Mouse (Mus musculus) cerebellum, postnatal 4 days (tissue): ENCODE data around the gene Dnah2.
"Not testable (repeated sequence)": the region's sequence is repeated elsewhere in the genome, so short reads cannot be mapped to it uniquely, and the experiment has no call there.

Experiments used
- DNase-seq, 2 experiments: peaks; one replicate each; pipeline ENCODE4 v3.0.0; 2022; ENCODE audit warnings: low spot score in 2 of 2, mixed read lengths in 1 of 2

Dnah2 gene

DNA sequence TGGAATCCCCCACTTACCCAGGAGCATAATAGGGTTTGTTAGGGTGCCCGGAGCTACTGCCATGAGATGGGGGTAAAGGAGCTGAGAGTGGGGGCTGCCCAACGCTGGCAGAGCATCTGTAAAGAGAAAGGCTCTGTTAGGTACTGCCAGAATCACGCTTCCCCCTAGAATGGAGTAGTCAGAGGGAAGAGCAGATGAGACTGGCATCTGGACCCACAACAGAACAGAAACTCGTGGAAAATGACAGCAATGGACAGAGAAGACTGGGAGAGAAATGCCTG, 141.2 kb downstream of the Dnah2 start:
- no peak for DNase-seq

DNA sequence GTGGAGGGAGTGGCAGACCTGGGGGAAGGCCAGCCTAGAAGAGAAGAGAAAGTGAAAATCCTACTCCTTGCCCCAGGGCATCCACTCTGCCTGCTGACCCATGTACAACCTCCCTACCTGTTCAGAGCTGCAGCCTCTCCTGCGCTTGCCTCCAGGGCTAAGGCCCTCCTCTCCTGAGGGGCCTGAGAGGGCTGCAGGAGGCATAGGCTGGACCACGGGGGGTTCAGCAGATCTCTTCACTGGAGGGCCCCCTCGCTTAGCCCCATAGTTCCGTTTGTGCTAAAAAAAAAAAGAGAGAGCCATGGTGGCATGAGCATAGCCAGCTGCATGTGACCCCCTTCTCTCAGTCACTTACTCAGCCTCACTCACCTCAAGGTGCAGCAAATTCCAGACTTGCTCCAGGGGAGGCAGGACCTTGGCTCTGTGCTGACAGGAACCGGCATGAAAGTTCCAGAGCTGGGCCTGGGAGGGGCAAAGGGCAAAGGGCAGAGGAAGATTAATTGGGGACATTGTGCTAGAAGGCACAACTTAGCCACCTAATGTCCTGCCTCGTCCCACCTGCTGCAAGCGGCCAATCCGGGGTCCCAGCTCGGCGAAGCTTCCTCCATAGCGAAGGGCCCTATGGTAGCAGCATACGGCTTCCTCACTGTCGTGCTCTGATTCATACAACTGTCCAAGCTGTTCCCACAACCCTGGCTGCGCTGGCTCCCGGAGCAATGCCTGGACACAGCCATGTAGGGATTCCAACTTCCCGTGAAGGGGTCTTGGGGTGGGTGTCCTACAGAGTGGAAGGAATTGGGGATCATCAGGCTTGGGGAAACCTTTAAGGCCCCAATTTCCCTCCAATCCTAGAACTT, 141.8 kb downstream of the Dnah2 start:
- DNase-seq: no peak

- no peak for DNase-seq
Measured at GRCm38 (mm10) chr11:69406282-69406681, 142.6 kb downstream of the Dnah2 start.

DNA sequence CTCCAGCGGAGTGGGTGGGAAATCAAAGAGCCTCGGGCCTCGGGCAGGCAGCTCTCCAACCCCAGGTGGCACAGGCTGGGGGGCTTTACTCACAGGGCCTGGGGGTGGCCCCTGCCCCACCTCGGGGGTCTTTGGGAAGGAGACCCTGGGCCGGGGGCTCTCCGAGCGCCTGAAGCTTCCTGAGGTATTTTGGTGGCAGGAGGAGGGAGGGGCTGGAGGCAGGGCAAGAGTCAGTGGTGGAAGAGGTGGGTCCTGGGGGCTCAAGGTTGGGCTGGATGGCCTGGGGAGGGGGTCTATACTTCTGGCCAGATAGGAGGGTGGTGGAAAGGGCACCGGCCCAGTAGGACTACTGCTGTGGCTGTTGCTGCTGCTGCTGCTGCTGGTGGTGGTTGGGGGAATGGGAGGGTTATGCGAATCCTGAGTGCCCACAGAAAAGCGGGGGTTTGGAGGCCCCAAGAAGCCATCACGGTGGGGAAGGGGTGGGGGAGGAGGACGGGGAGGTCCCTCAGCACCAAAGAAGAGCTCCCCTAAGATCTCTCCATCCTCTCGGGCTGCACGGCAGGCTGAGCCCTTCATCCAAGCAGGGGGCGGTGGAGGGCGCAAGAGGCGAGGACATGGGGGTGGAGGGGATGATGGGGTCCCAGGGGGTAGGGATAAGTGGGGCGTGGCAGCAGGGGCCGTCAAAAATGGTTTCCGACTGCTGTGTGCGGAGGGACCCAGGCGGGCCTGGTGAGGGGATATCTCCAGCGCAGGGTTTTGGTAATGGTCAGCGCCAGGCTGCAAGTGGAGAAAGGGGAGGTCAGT, 143.3 kb downstream of the Dnah2 start:
- no peak for DNase-seq

DNA sequence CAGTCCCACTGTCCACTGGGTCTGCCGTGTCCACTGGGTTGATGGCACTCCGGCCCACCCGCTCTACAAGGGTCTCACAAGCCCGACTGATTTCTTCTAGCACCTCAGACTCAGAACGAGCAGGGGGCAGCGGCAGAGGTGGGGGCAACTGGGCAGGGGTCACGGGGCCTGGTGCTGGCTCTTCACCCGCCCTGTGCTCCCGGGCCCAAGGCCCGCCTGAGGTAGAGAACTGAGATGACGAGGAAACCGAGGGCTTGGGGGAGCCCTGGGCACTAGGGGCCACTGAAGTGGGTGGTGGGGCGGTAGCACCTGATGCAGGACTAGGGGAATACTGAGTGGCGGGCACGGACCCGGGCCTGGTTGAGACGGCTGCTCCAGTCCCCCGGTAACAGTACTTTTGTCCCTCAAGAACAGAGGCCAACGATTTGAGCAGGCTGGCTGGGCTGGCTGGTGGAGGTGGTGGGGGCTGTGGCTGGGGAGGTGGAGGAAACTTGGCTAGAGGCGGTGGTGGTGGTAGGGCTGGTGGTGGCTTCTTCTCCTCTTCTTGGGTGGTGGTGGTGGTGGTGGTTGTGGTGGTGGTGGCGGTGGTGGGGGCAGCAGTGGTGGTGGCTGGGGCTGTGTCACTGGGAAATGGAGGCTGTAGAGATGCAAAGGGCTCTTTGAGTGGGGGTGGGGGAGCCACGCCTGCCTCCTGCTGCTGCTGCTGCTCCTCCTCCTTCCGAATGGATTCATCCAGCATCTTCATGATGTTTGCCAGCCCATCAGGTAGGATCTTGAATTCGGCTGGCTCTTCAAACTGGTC, 144.1 kb downstream of the Dnah2 start:
- DNase-seq: no peak

DNA sequence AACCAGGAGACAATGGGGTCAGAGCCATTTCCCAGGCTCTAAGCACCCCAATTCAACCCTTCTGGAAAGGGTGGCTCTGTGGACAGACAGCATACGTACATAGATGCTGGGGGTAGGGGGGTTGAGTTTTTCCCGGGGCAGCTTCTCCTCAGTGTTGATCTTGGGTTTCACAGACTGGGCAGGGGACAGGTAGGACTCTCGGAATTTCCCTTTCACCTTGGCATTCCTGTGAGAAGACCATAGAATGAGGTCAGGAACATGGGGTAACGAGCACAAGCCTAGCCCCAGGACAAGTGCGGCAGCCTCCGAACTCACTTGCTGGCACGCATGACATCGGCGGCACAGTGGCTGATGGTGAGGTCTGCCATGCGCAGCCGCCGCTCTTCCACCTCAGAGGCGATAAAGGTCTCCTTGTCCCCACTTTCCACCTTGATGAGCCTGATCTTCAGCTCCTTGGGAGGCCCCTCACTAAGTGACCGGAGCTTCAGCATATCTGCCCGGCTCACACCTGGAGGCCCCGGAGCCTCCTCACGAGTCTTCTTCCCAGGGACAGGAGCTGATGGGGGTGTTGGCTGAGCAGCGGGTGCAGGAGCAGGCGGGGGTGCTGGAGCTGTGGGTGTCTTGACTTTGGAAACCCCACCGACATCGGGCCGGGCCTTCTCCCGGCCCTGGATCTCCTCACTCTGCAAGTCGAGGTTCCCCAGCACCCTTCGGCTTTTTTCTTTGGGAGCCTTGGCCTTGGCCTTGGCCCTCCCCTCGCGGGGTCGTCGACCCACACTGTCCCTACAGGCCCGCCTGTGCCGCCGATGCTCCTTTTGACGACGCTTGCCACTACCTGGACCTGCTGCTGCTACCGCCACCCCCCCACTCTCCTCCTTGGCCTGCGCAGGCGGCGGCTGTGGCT, 145.0 kb downstream of the Dnah2 start:
- no peak for DNase-seq

- DNase-seq: no peak
Measured at GRCm38 (mm10) chr11:69401987-69402386, 146.9 kb downstream of the Dnah2 start.

GRCm38 (mm10) chr11:69401210-69401637, 147.7 kb downstream of the Dnah2 start:
- DNase-seq: peak; percentile 63 to 84

DNA sequence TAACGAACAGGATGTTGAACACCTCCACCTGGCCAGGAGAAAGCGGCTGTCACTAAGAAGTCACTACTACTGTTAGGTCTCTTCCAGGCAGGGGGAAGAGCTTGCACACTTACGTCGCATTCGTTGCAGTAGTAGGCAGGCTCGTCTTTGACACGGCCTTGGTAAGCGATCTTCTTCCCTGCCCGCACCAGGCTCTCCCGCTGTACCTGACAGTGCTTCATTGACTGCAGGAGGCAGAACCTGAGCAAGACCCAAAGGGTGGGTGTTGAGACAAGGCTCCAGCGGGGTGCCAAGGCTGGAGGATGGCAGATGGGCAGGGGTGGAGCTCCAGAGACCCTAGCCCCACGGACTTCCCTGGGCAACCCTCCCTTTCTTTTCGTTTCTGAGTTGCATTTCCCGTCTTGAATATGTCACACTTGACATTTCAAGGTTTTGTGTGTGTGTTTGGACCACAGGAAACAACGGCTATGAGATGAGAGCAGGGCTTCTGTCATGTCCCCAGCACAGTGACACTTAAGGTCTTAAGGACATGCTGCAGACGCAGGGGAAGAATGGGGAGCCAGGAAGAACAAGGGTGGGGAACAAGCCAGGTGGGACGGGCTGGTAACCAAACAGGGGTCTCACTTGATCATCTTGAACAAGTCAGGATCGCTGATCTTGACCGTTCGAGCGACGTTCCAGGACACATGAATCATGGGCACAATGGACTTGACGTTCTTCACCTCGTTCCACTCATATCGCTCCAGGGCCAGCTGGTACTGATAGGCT, 148.6 kb downstream of the Dnah2 start:
- DNase-seq: no peak

DNA sequence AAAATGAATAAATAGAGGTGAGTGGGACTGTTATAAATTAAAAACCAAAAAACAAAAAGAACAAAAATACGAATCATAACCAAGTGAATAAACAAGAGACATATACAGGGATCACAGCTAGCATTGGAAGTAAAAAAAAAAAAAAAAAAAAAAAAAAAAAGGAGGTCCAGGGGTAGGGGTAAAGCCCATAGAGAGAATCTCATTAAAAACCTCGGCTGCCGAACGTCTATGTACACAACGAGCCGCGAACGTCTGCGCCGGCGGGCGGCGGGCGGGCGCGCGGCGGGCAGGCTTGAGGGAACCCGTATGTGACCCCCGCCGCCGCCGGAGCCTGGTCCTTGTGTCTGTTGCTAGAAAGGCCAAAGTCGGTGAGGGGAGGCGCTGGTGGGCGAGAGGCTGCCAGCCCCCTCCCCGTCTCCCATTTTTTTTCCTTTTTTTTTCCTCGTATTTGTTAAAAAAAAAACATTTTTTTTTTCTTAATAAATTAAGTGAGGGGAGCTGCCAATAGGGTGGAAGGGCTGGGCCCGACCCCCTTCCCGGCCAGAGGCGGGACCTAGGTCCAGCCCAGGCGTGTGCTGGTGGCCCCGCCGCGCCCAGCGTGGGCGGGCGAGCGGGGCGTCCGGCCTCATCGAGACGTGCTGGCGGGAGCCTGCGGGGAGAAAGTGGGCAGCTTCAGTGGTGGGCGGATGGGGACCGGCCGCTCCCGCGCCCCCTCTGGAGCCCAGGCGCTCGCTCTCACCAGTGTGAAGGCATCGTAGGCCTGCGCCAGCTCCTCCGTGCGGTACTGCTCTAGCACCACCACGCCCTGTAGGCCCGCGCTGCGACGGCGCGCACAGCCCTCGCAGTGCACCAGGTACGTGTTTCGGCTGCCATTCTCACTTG, 149.5 kb downstream of the Dnah2 start:
- peak in 1 of 2 experiments; percentile 26 for DNase-seq

DNA sequence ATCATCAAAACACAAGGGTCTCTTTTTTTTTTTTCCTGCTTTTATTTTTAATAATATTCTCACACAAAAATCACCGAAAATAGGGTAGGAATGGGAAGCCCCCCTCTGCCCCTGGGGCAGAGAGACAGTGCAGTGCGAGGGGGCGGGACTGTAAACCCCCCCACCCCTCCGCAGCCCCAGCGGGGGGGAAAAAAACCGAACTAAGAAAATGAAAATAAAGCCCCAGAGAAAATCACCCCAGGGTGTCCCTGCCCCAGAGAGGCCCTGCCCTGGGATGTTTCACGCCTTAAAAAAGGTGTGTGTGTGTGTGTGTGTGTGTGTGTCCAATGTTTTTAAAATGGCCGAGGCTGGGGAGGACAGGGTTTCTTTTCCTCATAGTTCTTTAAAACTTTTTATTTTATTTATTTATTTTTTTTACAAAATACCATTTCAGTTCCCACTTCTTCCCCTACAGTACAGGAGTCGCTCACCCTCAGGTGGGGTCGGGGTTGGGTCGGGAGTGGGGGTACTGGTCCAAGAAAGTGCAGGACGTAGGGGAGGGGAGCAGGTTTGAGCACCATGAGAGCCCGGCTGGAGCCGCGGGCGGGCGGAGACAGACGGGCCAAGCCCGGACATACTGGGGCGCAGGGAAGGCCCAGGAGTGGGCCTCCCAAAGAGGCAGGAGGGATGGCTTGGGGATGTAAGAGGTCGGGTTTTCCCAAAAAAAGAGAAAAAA, 150.3 kb downstream of the Dnah2 start:
- DNase-seq: no peak

- peak in 1 of 2 experiments; percentile 22 for DNase-seq
Measured at GRCm38 (mm10) chr11:69398059-69398458, 150.9 kb downstream of the Dnah2 start, which contains the start of gene Tmem88. Gene Tmem88 (minus strand): TSS chr11:69398234.

DNA sequence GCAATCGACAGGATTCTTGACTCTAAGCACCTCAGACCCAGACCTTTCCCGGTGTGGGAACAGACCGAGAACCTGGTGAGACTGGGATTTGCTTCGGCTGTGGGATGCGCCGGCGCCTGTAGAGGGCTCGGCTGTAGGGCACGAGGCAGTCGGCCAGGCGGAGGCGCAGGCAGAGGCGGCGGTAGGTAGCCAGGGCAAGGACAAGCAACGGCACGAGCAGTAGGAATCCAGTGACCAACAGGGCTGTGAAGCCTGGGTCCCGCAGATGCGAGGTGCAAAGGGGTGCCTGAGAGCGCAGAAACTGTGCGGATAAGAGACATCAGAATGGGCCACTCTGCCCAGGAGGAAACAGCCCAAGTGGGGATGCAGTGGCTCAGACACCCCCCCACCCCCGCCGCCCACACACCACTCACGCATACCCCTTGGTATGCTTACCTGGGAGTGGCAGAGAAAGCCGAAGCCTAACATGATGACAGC, 151.3 kb downstream of the Dnah2 start:
- peak in 1 of 2 experiments; percentile 19 for DNase-seq

- DNase-seq: no peak
Measured at GRCm38 (mm10) chr11:69396772-69397171, 152.1 kb downstream of the Dnah2 start.

DNA sequence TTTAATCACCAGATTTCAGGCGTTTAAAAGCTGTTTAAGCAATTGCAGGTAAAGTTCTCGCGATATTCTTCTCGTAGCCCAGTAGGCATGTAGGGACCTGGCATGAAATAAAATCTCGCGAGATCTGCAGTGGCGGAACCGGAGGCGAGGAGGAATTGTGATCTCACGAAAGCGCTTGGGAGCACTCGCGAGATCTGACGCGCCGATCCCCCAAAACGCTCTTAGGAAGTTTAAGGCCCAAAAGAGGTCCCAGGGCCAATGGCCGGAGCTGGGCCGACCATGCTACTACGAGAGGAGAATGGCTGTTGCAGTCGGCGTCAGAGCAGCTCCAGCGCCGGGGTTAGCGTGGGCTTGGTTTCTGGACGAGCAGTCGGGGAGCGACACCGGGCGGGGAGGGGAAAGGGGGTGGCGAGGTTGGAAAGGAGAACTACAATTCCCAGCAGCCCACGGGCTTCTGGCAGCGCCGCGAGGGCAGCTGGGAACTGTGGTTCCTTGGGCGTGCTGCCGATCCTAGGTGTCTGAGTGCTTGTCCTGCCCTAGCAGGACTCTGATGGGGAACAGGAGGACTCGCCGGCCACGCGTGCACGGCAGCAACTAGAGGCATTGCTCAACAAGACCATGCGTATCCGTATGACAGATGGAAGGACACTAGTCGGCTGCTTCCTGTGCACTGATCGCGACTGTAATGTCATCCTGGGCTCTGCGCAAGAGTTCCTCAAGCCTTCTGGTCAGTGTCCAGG, 153.1 kb downstream of the Dnah2 start:
- peak in 1 of 2 experiments; percentile 91 for DNase-seq

DNA sequence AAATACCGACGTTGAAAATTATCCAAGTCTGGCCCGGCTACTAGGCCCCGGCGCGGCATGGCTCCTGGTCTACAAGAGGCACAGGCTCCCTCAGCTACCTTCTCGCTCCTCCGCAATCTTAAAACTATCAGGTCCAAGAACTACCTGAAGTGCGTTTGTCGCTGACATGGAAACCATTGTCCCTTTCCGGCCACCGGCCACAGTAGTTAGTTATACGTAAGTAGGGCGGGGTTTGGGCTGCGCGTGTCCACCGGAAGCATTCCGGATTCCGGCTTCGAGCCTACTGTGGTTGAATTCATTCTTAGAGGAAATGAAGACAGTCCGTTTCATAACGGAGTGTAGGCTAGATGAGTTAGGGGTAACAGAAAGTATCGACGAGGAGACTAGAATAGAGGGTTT, 153.7 kb downstream of the Dnah2 start, which contains the start of the genes Naa38 and Cyb5d1:
Gene Naa38, plus strand, starts transcription at position 253 of the 399 bp plus-strand sequence.
Gene Cyb5d1, minus strand, starts transcription at position 397 of the 399 bp plus-strand sequence.
- peak; percentile 62 to 81 for DNase-seq

DNA sequence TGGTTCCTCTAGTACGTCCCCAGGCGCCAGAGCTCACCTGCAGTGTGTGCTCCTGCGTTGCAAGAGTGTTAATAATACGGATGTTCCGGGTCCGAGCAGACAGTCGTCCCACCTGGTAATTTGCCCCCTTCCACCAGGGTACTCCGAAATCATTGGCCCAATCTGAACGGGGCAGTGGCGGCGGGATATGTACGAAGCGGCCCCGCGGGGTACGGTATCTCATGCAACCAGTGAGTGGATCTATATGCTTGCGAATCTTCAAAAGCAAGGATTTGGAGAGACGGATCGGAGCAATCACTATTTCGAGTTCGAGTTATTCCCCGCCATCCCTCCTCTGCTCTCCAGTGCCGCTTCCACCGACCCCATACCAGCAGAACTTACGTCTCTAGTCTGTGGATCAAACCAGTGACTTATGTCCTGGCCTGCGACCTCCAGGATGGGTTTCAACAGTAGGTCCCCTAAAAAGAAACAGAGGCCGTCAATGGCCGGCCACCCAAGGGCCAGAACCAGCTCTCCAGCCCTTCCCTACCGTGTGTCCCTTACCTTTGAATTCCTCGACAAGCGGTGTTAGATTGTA, 154.2 kb downstream of the Dnah2 start:
- DNase-seq: not testable (repeated sequence)
